Mouse (Mus musculus) right cerebral cortex, postnatal 10 days (tissue): Measurements from ENCODE around the gene Lmod3.
"Not testable (repeated sequence)": the region's sequence is repeated elsewhere in the genome, so short reads cannot be mapped to it uniquely, and the experiment has no call there.

Source experiments
- DNase-seq, 2 experiments: peaks; one replicate each; pipeline ENCODE4 v3.0.0; 2021; ENCODE audit warnings: low spot score in 2 of 2

Lmod3 gene

GRCm38 (mm10) chr6:97276366-97276765 lies 23.8 kb upstream of the Lmod3 start:
- no peak for DNase-seq

GRCm38 (mm10) chr6:97275760-97276159 lies 23.2 kb upstream of the Lmod3 start:
- DNase-seq, result no peak

GRCm38 (mm10) chr6:97273777-97274176 lies 21.2 kb upstream of the Lmod3 start:
- DNase-seq, result no peak

DNA sequence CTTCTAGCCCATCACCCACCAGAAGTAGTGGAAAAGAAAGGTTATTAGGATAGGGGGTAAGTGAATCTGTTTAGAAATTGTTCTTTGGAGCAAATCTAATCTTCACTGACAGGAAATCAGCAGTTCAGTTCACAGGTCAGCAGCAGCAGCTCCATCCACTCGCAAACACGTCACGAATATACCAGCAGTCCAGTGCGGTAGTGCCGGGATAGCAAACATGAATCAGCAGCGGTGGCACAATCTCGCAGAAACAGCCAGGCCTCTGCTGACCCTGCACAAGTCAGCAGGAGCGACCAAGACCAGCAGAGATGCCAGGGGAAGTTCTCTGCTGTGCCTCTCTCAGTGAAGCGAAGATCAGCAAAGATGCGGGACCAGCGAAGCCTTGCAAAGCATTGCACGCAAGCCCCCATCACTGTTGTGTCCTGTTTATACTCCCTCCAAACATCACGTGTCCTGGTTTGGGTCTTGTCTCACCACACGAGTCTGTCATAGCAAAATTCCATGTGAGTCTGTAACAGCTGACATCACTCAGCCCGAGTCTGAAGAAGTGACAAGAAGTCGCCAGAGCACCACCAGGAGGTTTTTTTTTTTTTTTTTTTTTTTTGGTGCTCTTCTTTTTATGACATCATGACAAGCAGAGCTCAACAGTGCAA lies 20.6 kb upstream of the Lmod3 start:
- no peak for DNase-seq

- DNase-seq, result no peak
Measured at GRCm38 (mm10) chr6:97272349-97272748, 19.8 kb upstream of the Lmod3 start.

GRCm38 (mm10) chr6:97269596-97269995 lies 17.0 kb upstream of the Lmod3 start:
- DNase-seq, result no peak

- no peak for DNase-seq
Measured at GRCm38 (mm10) chr6:97267132-97267531, 14.6 kb upstream of the Lmod3 start.

DNA sequence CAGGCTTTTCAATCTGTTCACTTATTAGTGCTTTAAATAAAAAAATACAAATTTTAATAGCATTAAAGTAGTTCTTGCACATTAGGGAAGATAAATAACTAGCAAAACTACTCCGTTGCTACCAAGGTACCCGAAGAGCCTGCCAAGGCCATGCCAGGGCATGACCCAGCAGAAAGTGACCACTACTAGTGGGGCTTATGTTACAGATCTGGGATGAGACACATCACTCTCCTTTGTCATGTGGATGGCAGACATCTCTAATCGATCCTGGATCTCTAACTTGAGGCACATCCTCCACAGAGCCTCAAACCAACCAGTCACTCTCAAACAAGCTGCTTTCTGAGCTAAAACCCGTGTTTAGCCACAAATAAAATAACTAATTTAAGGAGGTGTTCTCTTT lies 14.1 kb upstream of the Lmod3 start:
- no peak for DNase-seq

- no peak for DNase-seq
Measured at GRCm38 (mm10) chr6:97265705-97266104, 13.1 kb upstream of the Lmod3 start.

DNA sequence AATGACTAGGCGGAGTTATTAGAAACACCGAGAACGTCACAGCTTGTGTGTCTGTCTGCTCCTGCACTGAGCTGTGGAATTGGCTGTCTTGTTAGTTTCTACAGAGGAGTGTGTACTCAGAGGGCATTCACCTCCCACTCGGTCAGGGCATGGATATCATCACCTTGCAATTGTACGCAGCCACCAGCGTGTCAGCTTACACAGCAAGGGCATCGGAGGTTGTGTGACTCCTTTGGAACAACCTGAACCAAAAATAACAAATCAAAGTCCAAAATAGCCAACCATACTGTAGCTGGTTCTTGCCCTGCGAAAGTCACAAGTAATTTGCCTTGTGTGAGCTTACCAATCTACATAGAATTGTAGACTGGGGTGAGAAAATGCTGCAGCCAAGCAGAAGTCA lies 12.7 kb upstream of the Lmod3 start:
- no peak for DNase-seq

DNA sequence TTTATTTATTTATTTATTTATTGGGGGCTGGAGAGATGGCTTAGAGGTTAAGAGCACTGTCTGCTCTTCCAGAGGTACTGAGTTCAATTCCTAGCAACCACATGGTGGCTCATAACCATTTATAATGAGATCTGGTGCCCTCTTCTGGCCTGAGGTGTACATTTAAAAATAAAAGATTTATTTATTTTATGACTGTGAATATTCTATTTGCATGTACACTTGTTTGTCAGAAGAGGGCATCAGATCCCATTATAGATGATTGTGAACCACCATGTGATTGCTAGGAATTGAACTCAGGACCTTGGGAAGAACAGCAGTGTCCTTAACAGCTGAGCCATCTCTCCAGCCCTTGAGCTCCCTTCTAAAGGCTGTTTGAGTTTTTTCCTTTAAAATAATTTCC lies 11.2 kb upstream of the Lmod3 start:
- DNase-seq, result not testable (repeated sequence)

GRCm38 (mm10) chr6:97262229-97262628 lies 9.7 kb upstream of the Lmod3 start:
- no peak for DNase-seq

DNA sequence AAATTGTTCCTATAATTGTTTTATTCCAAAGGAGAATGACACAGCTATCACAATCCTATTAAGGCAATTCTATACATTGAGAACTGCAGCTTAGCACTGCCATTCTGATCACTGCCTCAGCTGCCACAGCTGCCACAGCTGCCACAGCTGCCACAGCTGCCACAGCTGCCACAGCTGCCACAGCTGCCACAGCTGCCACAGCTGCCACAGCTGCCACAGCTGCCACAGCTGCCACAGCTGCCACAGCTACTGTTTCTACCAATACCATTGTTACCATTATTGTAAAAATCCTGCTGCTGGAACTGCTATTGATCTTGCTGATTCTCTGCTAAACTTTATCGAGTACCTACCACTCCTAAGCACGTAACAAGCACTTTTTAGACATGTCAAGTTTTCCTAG lies 7.4 kb upstream of the Lmod3 start:
- DNase-seq, result not testable (repeated sequence)

DNA sequence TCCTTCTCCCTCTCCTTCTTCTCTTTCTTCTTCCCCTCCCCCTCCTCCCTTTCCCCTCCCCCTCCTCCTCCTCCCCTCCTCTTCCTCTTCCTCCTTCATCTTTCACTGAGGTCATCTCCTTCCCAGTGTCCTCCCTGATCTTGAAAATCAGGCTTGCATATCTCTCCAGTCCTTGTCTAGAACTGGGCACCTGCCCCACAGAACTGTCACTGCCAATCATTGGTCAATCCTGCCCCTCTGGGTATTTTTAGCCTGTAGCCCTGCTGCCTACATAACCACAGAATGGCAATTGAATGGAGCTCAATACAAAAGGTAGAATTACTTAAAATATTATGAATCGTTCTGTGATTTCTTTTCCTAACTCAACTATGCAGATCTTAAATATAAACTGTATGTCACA lies 5.9 kb upstream of the Lmod3 start:
- DNase-seq, result no peak

- no peak for DNase-seq
Measured at GRCm38 (mm10) chr6:97252086-97252485, 473 bp downstream of the Lmod3 start.

- DNase-seq, result peak; percentile 49 to 64
Measured at GRCm38 (mm10) chr6:97250966-97251365, 1.6 kb downstream of the Lmod3 start.

- DNase-seq, result no peak
Measured at GRCm38 (mm10) chr6:97245200-97245599, 7.4 kb downstream of the Lmod3 start.

GRCm38 (mm10) chr6:97242522-97242921 lies 10.0 kb downstream of the Lmod3 start:
- no peak for DNase-seq

GRCm38 (mm10) chr6:97240092-97240491 lies 12.5 kb downstream of the Lmod3 start:
- no peak for DNase-seq

DNA sequence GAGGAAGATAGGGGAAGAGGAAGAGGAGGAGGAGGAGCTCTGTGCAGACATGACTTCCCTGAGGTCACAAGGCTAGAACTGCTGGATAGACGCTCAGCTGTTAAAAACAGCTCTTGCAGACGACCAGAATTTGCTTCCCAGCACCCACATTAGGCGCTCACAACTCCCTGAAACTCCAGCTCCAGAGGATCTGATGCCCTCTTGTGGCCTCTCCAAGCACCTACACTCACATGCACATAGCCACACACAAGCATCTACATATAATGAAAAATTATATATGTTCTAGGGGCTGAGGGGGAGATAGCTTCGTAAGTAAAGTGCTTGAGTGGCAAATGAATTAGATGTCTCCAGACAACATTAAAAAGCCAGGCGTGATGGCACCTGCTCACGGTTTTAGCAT lies 13.2 kb downstream of the Lmod3 start:
- no peak for DNase-seq

- no peak for DNase-seq
Measured at GRCm38 (mm10) chr6:97236088-97236487, 16.5 kb downstream of the Lmod3 start.

- no peak for DNase-seq
Measured at GRCm38 (mm10) chr6:97234911-97235668, 17.5 kb downstream of the Lmod3 start.

DNA sequence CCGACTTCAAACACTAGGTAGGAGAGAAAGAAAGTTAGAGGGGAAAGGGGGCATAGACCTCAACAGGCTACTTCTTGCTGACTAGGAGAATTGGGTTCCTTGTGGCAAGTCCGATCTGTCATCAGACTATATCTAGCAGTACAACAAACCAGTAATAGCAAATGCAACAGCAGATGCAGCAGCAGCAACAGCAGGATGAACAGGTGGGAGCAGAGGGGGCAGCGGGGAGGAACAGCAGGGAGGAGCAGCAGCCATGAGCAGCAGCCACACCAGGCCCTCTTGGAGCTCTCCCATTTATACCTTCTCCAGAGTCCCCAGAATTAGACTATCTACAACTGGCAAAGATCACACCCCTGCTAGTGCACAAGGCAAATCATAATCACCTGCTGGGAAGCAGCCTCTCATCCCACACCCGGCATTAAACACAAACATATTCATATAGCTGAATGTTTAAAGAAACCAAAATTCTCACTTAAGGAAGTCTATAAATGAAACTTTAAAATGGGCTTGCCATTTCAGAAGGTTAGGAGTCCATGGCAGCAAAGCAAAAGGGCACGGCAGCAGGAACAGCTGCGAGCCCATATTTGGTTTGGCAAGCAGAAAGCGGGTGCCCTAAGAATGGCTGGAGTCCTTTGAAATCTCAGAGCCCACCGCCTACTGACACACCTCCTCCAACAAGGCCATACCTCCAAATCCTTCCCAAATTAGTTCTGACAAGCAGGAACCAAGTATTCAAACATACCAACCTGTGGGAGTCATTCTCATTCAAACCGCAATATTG lies 25.3 kb downstream of the Lmod3 start:
- no peak for DNase-seq
